Mouse (Mus musculus): Measurements from ENCODE around the gene Creld1.

The Creld1 gene

DNA sequence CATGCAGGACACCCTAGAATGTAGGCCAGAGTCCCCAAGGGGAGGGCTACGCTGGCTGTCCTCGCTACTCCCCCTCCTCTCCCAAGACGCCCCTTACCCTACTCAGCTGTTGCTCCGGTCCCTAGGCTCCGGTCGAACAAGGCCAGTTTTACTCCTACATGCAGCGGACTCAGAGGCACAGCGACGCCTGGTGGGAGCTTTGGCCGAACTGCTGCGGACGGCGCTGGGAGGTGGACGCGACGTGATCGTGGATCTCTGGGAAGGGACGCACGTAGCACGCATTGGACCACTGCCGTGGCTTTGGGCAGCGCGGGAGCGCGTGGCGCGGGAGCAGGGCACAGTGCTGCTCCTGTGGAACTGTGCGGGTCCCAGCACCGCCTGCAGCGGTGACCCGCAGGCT is 13.7 kb upstream of the Creld1 start:
- peak; percentile 56 for DNase-seq (ENCODE audit: low read depth, low spot score)

DNA sequence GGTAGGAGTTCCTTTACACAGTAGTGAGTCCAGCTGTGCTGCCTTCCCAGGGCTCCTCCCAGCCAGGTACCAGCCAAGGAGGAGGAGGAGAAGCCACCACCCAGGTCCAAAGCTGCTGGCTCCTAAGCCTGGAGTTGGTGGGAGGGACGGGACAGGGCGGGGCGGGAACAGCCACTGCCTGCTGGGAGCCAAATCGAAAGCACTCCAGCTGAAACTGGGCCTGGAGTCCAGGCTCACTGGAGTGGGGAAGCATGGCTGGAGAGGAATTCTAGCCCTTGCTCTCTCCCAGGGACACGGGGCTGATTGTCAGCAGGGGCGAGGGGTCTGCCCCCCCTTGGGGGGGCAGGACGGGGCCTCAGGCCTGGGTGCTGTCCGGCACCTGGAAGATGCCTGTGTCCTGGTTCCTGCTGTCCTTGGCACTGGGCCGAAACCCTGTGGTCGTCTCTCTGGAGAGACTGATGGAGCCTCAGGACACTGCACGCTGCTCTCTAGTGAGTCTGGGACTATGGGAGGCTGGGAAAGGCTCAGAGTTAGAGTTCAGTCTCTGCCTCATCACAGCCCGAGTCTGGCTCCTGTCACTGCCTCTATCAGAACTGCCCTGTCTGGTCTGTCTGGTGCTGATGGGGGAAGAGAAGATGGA is 11.7 kb upstream of the Creld1 start, which contains the start of gene Il17rc:
TSS of gene Il17rc (plus strand) at position 131 of the 640 bp plus-strand sequence.
- no peak for DNase-seq (ENCODE audit: low read depth, low spot score)

DNA sequence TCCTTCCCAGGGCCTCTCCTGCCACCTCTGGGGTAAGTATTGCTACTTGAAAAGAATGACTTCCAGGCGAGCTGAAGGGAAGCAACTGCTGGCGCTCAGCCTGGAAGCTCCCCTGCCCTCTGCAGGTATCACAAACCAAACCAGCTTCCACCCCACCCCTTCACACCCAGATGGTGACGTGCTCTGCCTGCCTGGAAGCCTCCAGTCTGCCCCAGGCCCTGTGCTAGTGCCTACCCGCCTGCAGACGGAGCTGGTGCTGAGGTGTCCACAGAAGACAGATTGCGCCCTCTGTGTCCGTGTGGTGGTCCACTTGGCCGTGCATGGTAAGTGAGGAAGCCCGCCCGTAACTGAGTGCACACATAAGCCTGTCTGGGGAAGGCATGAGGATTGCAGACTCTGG is 11.0 kb upstream of the Creld1 start:
- no peak for DNase-seq (ENCODE audit: low read depth, low spot score)

DNA sequence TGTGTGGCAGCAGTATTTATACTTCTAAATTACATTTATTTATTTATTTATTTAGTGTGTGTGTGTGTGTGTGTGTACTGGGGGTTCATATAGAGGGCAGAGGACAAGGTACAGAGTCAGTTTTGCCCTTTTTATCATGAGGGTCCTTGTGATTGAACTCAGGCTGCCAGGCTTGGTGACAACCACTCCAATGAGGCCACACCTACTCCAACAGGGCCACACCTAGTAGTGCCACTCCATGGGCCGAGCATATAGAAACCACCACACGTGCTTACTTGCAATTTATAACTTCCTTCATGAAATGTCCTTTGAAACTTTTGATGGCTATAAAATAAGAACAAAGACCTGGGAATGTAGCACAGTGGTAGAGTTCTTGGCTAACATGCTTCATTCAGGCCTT is 9.9 kb upstream of the Creld1 start:
- DNase-seq (ENCODE audit: low read depth, low spot score): no peak

DNA sequence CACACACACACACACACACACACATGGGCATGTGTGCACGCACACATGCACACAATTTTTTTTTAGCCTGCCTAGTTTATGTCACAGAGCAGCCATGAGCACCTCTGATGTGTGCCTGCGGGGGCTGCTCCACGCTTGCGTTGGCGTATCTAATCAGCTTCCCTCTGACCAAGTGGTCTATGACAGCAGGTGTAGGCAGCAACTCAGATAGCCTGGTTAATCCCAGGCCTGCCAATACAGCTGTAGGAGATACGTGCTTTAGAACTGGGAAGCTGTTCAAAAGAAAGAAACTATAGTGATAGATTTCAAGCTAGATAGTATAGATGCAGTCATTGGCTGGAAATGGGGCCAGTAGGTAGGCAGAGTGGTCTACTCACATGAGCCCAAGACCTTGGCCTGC is 9.4 kb upstream of the Creld1 start:
- no peak for DNase-seq (ENCODE audit: low read depth, low spot score)

DNA sequence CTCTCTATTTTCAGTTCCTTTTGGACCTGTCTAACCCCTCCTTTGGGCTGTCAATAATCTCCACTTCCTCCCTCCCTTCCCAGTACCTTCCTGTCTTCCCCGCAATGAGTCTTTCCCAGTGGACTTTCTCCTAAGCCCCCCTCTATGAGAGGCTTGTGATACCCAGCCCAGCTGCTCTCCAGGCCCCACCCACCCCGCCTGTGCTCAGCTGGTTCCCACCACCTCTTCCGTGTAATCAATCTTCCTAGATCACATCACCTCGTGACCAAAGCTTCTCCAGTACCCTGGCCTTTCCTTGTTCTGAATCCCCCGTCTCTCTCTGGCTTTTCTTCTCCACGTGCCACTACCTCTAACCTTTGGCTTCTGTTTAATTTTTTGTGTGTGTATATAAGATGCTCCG is 5.7 kb upstream of the Creld1 start:
- no peak for DNase-seq (ENCODE audit: low read depth, low spot score)

DNA sequence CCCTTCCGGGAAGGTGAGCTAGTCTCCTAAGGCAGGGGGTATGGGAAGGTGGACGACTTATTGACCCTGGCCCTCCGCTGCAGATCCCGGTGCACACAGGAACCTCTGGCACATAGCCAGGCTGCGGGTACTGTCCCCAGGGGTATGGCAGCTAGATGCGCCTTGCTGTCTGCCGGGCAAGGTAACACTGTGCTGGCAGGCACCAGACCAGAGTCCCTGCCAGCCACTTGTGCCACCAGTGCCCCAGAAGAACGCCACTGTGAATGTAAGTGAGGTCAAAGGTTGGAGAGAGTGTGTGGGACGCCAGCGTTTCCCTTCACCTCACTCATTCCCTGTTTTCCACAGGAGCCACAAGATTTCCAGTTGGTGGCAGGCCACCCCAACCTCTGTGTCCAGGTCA is 4.2 kb upstream of the Creld1 start:
- no peak for DNase-seq (ENCODE audit: low read depth, low spot score)

DNA sequence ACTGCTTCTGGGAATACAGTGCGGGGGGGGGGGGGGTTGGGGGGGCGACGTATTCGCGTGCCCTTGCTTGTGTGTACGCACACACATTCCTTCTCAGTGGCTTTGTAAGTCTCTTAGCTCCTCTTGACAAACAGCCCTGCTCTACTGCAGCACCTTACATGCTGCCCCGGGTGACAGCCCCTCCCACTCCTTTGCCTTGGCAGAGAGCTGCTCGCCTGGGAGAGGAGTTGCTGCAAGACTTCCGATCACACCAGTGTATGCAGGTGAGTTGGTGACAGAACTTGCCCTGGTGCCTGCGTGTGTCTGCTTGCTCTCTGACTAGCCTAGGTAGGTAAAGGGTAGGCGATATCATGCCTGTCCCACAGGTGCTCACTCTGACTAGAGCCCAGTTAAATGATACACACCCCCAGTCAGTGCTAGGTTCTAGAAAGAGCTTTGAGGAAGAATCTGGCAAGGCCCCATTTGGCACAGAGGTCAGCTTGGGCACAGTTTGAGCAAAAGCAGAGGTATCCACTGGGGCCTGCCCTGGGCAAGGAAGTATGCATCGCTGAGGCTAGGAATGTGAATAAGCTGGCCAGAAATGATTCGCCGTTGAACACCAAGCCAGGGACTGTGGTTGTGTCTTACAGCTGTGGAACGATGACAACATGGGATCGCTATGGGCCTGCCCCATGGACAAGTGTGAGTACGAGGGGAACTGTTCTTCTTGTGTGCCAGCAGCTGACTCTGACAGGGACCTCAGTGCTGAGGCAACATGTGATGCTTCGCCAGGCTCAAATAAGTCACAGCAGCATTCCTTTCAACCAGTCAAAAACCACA is 2.3 kb upstream of the Creld1 start:
- no peak for DNase-seq (ENCODE audit: low read depth, low spot score)

DNA sequence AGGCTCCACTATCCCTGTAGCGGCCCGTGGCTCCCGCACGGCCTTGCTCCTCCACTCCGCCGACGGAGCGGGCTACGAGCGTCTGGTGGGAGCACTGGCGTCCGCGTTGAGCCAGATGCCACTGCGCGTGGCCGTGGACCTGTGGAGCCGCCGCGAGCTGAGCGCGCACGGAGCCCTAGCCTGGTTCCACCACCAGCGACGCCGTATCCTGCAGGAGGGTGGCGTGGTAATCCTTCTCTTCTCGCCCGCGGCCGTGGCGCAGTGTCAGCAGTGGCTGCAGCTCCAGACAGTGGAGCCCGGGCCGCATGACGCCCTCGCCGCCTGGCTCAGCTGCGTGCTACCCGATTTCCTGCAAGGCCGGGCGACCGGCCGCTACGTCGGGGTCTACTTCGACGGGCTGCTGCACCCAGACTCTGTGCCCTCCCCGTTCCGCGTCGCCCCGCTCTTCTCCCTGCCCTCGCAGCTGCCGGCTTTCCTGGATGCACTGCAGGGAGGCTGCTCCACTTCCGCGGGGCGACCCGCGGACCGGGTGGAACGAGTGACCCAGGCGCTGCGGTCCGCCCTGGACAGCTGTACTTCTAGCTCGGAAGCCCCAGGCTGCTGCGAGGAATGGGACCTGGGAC is 509 bp upstream of the Creld1 start:
- DNase-seq (ENCODE audit: low read depth, low spot score): no peak

DNA sequence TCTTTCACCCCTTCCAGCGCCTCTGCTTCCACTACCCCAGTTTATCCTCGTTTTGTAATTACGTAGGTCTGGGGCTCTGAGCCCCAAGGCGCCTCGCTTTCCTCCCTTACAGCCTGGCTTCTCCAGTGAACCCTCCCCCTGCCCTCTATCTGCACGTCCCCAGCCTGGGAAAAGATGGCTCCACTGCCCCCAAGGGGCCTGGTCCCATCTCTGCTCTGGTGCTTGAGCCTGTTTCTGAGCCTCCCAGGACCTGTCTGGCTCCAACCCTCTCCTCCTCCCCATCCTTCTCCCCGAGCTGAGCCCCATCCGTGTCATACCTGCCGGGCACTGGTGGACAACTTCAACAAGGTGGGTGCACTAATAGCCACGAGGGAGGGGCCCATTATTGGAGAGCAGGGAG is 632 bp downstream of the Creld1 start:
- DNase-seq (ENCODE audit: low read depth, low spot score): no peak

DNA sequence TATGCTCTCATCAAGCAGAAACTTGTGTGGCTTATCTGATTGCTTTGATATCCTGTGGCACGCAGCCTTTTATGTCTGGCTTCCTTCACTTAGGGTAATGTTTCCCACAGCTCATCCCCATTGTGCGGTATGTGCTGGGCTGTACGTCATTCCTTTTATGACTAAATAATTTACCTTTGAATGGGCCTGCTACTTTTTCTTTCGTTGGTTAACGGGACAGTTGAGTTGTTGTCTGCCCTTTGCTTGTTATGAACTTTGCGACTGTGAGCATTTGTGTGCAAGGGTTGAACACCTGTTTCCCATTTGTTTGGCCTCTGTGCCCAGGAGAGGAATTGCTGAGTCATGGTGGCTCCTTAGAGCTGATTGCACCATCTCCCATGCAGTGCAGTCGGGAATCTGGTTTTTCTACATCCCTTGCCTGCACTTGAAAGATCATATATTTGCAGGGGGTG is 4.1 kb downstream of the Creld1 start:
- no peak for DNase-seq (ENCODE audit: low read depth, low spot score)

DNA sequence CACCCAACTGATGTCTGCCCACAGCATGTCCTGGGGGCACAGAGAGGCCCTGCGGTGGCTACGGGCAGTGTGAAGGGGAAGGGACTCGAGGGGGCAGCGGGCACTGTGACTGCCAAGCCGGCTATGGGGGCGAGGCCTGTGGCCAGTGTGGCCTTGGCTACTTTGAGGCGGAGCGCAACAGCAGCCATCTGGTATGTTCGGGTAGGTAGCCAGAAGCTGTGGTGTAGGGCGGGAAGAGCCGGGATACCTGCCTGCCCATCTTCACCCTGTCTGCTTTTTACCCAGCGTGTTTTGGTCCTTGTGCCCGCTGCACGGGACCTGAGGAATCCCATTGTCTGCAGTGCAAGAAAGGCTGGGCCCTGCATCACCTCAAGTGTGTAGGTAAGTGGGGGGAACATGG is 6.3 kb downstream of the Creld1 start:
- DNase-seq (ENCODE audit: low read depth, low spot score): no peak

DNA sequence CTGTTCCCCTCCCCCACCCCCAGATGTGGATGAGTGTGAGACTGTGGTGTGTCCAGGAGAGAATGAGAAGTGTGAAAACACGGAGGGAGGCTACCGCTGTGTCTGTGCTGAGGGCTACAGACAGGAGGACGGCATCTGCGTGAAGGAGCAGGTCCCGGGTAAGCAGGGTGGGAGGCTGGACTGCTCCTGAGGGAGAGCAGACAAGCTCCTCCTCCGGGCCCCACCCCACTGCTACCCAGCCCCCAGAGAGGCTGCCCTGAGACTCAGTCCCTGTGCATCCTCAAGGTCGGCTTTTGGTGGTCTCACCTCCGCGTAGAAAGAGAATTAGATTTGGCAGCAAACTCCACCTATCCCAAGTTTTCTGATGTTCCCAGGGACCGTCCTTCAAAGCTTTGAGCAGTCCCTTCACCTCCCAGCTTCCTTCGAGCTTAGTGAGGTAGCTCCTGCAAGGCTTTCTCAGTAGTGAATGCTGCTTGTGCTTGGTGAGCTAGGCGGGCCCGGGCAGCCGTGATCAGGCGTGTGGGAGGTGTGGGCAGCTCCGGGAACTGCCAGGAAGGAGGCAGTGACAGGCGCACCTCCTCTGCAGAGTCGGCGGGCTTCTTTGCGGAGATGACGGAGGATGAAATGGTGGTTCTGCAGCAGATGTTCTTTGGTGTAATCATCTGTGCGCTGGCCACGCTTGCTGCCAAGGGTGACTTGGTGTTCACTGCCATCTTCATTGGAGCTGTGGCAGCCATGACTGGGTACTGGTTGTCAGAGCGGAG is 9.2 kb downstream of the Creld1 start:
- no peak for DNase-seq (ENCODE audit: low read depth, low spot score)

DNA sequence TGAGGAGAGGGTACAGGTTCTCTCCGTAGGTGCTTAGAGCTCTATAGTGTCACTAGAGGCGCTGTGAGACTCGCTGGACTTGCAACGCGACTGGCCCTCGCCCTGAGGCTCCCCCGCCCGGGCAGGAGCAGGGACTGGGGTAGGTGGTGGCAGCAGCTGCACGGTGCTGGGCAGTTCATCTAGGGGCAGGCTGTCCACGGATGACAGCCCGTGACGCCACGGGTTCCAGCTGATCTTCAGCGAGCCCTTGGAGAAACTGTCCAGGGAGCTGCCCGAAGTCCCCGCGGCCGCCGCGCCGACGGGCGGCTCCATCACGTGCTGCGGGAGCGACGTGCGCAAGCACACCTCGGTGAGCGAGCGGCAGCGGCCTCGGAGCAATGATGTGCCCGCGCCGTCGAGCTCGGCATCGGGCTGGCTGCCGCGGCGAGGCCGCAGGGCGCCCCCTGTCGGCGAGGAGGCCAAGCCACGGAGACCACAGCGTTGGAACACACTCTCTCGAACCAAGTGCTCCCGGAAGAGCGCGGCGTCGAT is 11.2 kb downstream of the Creld1 start:
- peak; percentile 57 for DNase-seq (ENCODE audit: low read depth, low spot score)

DNA sequence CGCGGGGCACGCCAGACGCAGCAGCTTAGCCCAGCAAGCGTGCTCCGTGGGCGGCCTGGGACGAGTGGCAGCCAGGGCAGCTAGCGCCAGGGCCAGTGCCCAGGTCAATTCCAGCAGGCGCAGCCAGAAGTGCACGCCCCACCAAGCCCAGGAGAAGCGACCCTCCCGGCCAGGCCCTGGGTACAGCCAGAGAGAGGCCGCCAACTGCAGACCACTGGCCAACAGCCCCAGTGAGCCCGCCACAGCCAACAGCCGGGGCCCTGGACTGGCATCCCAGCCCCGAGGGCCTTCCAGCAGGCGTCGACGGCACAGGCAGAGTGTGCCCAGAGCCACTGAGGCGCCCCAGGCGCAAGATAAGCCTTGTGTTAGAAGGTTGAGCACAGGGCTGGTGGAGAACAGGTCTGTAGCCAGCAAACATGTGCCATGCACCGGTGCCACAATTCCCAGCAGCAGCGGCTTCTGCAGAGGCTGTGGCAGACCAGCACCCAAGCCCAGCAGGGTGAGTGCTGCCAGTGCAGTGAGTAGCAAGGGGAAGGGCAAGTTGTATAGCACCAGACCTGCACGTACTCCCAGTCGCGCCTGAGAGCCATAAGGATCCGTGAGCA is 12.1 kb downstream of the Creld1 start:
- no peak for DNase-seq (ENCODE audit: low read depth, low spot score)

DNA sequence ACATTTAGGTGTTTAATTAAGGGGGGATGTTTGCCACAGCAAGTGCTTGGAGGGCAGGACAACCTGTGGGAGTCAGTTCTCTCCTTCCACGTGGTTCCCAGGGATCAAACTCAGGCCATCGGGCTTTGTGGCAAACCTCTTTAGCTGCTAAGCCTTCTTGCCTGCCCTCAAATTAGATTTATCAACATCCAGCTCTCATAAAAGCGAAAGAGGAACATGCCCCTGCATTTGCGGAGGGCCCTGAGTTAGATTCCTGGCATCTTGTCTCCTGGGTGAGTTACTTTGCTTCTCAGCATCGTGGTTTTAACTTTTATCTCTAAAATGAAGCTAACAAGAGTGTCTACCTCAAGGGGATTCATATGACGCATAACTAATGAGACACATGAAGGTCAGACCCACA is 16.2 kb downstream of the Creld1 start:
- no peak for DNase-seq (ENCODE audit: low read depth, low spot score)

DNA sequence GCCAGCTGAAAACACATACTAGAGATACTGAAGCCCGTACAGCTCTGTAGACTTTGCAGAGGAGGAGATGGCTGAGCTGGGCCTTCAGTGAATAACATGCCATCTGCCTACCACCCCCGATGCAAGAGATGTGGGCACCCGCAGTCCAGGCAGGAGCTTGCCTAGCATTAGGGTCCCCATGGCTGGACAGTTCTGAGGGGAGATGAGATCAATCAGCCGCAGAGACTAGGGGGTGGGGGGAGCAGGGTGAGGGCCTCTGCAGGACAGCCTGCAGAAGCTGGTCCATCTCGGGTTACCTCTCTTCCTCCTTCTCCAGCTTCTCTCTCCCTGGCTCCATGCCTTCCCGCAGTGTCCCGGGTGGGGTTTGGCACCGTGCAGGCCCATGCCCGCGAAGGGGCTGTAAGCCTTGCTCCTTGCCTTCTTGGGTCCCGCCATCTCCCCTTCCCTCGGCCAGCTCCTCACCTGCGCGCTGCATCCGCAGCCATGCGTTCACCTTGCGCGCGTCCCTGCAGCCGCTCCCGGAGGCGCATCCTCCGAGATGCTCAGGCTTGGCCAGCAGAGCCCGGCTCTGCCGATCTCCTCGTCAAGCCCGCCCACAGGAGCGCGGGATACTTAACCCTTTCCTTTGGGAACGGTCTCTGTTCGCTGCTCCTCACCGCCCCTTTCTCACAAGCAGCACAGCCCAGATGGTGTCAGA is 18.4 kb downstream of the Creld1 start, which contains the start of gene Prrt3:
TSS of gene Prrt3 (minus strand) at position 544 of the 697 bp plus-strand sequence.
- no peak for DNase-seq (ENCODE audit: low read depth, low spot score)

DNA sequence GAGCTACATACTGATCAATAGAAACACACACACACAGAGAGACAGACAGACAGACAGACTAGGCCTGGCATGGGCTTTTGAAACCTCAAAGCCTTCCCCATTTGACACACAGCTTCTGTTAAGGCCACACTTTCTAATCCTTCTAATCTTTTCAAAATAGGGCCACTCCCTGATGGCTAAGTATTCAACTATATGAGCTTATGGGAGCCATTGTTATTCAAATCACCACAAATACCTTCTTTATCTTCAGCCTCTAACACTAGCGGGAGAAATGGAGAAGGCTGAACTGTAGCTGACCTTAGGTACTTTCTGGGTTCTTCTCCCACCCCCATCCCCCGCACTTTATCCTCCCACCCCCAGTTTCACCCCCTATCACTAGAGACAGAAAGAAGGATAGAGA is 19.7 kb downstream of the Creld1 start:
- no peak for DNase-seq (ENCODE audit: low read depth, low spot score)

DNA sequence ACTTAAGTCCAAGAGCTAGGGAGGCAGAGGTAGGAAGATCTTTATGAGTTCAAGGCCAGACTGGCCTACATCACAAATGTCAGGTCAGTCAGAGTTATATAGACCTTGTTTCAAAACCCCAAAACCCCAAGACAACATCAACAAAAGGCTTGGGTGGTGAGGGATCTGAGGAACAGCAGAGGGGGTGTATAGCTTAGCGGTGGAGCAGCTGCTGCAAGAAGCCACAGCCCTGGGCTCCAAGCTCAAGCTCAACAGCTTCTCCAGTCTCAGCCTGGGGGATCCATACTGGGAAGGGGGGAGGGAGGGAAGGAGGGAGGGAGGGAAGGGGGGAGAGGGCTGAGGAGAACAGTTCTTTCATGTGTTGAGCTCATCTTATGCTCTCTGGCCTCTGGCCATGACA is 22.6 kb downstream of the Creld1 start:
- no peak for DNase-seq (ENCODE audit: low read depth, low spot score)

DNA sequence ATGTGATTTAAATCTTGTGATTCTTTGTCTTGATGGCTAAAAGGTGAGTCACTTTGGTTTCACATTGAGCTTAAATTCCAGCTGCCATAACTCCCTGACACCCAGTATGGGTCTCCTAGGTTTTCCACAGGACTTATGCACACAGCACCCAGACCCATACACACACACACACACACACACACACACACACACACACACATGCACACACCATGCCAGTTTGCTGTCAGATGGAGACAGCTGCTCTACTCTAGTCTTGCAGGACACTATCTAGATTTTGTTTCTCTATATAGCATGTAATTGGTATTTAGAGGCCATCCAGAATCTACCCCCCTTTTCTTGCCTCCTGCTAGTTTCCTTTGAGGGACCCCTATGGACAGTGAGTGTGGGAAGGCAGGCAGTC is 24.0 kb downstream of the Creld1 start:
- DNase-seq (ENCODE audit: low read depth, low spot score): no peak

Measured in embryo, embryonic 11.5 days (tissue).